Mouse (Mus musculus) liver, adult 2 months (tissue): ENCODE measurements around the gene Rtn4ip1.
A peak's percentile ranks its signal among the peaks of the same experiment; 100 is the strongest.

ENCODE experiments used
- CTCF ChIP-seq: fragments of 200-500 bp; IDR thresholded peaks from 2 replicates; pipeline ENCODE4 v1.5.1; 2011; ENCODE audit warnings: low read depth, low read length, control low read depth
- POLR2A ChIP-seq: fragments of 200-500 bp; IDR thresholded peaks from 2 replicates; pipeline ENCODE4 v1.6.1; 2011; ENCODE audit warnings: low read length, control low read depth; ENCODE audit not compliant: insufficient read depth; ENCODE audit errors: extremely low read depth

- TF ChIP-seq POLR2A (no peak), CTCF (peak; percentile 87)
These were observed 52.3 kb downstream of the Rtn4ip1 start for GRCm38 (mm10) chr10:43953942-43954341.
